Mouse (Mus musculus) forebrain, embryonic 13.5 days (tissue): ENCODE measurements around the gene Fbp1. TPM values are rescaled to one million over a fixed set of nuclear protein-coding genes. Genes with fewer than 3 reads are reported as not detected.
A peak's percentile ranks its signal among the peaks of the same experiment; 100 is the strongest.

Source experiments
- ATAC-seq: fragments of 200-750 bp; cut with Nextera tagmentation; 2 replicates; pipeline ENCODE4 v1.8.0; 2017
- H3K27ac ChIP-seq: fragments of 300-500 bp; sonication (generic); 2 replicates; pipeline ENCODE4 v1.5.1; 2015; ENCODE audit warnings: inconsistent platforms, mild to moderate bottlenecking, moderate library complexity
- H3K27me3 ChIP-seq: fragments of 300-500 bp; sonication (generic); 2 replicates; pipeline ENCODE4 v1.6.1; 2015; ENCODE audit warnings: mild to moderate bottlenecking, inconsistent platforms
- H3K36me3 ChIP-seq: fragments of 300-500 bp; sonication (generic); 2 replicates; pipeline ENCODE4 v1.6.1; 2015; ENCODE audit warnings: mild to moderate bottlenecking, inconsistent platforms; ENCODE audit not compliant: poor library complexity, severe bottlenecking
- H3K4me1 ChIP-seq: fragments of 300-500 bp; sonication (generic); 2 replicates; pipeline ENCODE4 v1.6.1; 2015; ENCODE audit warnings: inconsistent platforms
- H3K4me2 ChIP-seq: fragments of 300-500 bp; sonication (generic); 2 replicates; pipeline ENCODE4 v1.6.1; 2015; ENCODE audit warnings: inconsistent platforms, mild to moderate bottlenecking, moderate library complexity
- H3K4me3 ChIP-seq: fragments of 300-500 bp; sonication (generic); 2 replicates; pipeline ENCODE4 v1.5.1; 2015; ENCODE audit warnings: mild to moderate bottlenecking, inconsistent platforms
- H3K9ac ChIP-seq: fragments of 300-500 bp; sonication (generic); 2 replicates; pipeline ENCODE4 v1.6.1; 2015; ENCODE audit warnings: mild to moderate bottlenecking, inconsistent platforms
- H3K9me3 ChIP-seq: fragments of 300-500 bp; sonication (generic); replicated peaks from 2 replicates; pipeline ENCODE4 v1.6.1; 2016; ENCODE audit warnings: inconsistent platforms
- WGBS: fragments of 180-500 bp; shearing (Covaris S2); methylation state at CpG from one replicate; pipeline ENCODE4 v1.1.7; 2015; 5-methylcytosine and 5-hydroxymethylcytosine counted together
- polyA plus RNA-seq: library from polyadenylated mRNA; unstranded; fragments of >200 nt; fragmentation: Nextera tagmentation; extraction: Ambion mirVana; gene quantifications from 2 replicates; pipeline ENCODE4 v1.2.1, GENCODE M21; 2015

The Fbp1 gene
- polyA plus RNA-seq, 1 experiment from 2014 or later = not detected

- ATAC-seq = no peak
- Histone ChIP-seq H3K36me3 (no peaks in the 10 kb centered on the region), H3K9ac (no peak overlapping the region), H3K4me3 (no peak overlapping the region), H3K4me1 (peaks cover 4% of the 10 kb centered on the region; the same call in 1 of the 2 replicates), H3K27ac (no peak overlapping the region), H3K9me3 (no peaks in the 10 kb centered on the region), H3K4me2 (no peak overlapping the region), H3K27me3 (no peaks in the 10 kb centered on the region)
- WGBS = 86% methylated on average over 5 of the region's 5 CpGs
Measured at GRCm38 (mm10) chr13:62911575-62911974, 23.5 kb upstream of the Fbp1 start.

DNA sequence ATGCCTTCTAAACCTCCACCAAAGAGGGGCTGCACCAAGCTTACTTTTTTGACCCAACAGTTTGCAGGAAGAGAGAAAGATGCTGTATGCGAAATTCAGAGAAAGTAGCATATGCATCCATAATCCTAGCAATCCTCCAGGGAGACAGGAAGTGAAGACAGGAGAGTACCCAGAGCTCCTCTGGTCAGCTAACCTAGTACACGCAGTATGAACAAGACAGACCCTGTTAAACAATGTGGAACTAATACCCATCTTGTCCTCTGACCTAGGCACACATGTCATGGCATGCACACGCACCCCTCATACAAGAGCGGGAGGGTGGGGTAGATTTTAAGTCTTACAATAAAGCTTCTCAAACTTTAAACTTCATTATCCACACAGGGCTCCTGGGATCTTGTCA is 22.1 kb upstream of the Fbp1 start:
- Histone ChIP-seq H3K4me3 (no peak overlapping the region), H3K4me1 (peaks cover 4% of the 10 kb centered on the region; the same call in 1 of the 2 replicates), H3K27me3 (no peaks in the 10 kb centered on the region), H3K4me2 (no peak overlapping the region), H3K36me3 (no peaks in the 10 kb centered on the region), H3K9ac (no peak overlapping the region), H3K27ac (no peak overlapping the region), H3K9me3 (no peaks in the 10 kb centered on the region)
- no peak for ATAC-seq
- 89% methylated on average over 4 of the region's 4 CpGs for WGBS

DNA sequence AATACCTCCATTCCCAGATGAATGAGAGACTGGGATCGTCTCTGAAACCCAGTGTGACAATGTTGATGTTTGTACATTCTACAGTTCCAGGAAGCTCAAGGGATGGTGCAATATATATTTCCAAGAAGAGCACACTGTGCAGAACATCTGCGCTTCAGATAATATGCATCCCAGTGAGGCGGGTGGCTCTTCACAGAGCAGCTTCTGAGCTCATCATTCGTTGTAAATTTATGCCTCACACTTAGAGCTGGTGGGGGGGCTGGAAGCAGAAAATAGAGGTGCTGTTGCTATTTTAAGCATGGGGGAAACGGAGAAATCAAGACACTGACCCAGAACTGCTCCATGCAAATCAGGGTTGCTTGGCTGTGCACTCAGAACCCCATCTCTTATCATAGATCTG is 21.7 kb upstream of the Fbp1 start:
- Histone ChIP-seq H3K27me3 (no peaks in the 10 kb centered on the region), H3K27ac (no peak overlapping the region), H3K4me3 (no peak overlapping the region), H3K4me2 (no peak overlapping the region), H3K4me1 (peaks cover 4% of the 10 kb centered on the region; the same call in 1 of the 2 replicates), H3K9ac (no peak overlapping the region), H3K9me3 (no peaks in the 10 kb centered on the region), H3K36me3 (no peaks in the 10 kb centered on the region)
- no peak for ATAC-seq
- WGBS = 81% methylated on average over 5 of the region's 5 CpGs

DNA sequence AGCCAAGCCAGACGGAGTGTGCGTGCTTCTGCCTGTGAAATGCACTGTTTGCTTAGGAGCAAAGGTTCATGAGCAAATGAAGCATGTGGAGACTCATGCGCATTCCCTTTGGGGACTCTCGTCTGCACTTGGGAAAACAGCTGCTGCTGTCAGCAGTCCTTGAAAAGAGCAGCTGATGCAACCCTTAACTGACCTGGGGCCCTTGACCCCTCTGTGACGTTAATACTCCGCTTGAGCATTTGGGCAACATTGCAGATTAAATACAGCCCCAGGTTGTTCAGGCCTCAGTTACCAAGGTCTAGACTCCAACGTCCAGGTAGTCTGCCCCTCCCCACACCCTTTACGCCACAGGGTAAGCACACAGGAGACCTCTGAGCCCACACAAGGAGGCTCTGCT is 20.1 kb upstream of the Fbp1 start:
- 0 out of 2 replicates have a peak overlapping the region, but pooled peaks have one; percentile 4 for H3K4me2 ChIP-seq
- no peak overlapping the region for H3K27ac ChIP-seq
- no peaks in the 10 kb centered on the region for H3K9me3 ChIP-seq
- no peaks in the 10 kb centered on the region for H3K36me3 ChIP-seq
- peaks cover 4% of the 10 kb centered on the region; the same call in 1 of the 2 replicates for H3K4me1 ChIP-seq
- H3K27me3 ChIP-seq = no peaks in the 10 kb centered on the region
- no peak overlapping the region for H3K4me3 ChIP-seq
- no peak overlapping the region for H3K9ac ChIP-seq
- ATAC-seq = no peak
- WGBS = 47% methylated on average over 8 of the region's 8 CpGs

DNA sequence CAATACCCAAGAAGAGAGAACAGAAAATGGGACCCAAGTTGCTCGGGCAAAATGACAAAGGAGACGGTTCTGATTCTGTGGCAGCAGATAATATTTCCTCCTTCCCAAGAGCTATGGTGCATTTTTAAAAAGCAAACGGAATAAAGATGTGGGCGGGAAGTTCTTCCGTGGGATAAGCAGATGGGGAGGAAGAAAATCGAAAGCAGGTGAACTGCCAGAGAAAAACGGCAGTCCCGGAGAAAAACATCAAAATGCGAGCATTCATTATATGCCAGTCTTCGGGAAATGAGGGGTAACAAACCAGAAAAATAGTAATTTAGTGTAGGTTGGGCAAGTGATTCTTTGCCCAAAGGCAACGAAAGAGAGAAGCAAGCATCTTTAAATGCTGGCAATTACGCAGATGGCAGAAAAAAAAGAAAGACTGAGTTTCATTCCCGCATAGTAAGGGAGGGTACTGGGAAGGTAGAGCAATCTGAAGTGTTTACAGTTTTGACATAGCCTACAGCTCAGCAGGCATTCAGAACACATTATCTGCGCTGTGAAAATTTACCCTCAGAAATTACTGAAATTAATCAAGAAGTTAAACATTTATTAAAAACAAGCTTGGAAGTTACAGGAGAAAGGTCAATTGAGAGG is 19.6 kb upstream of the Fbp1 start:
- Histone ChIP-seq H3K27ac (no peak overlapping the region), H3K9me3 (no peaks in the 10 kb centered on the region), H3K4me3 (no peak overlapping the region), H3K27me3 (no peaks in the 10 kb centered on the region), H3K4me1 (peaks cover 4% of the 10 kb centered on the region; the same call in 1 of the 2 replicates), H3K9ac (no peak overlapping the region), H3K4me2 (0 out of 2 replicates have a peak overlapping the region, but pooled peaks have one; percentile 4), H3K36me3 (no peaks in the 10 kb centered on the region)
- 78% methylated on average over 14 of the region's 14 CpGs for WGBS
- no peak for ATAC-seq

DNA sequence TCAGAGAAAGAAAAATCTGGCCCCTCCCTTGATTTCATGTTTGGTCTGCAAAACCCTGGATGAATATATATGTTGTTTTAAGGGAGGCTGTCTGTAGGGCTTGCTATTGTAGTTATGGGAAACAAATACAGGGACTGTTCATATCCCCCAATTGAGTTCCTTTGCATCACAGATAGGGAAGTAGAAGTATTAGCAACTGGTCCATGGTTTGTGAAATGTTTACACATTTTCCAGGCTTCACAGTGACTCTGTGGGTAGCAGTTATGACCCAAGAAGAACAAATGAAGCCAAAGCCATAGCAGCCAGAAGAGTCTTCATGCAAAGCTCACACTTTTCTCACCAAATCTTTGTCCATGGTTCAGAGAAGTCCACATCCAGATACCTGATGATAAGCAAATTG is 13.1 kb upstream of the Fbp1 start:
- Histone ChIP-seq H3K4me2 (no peak overlapping the region), H3K9ac (no peak overlapping the region)
- ATAC-seq = no peak

DNA sequence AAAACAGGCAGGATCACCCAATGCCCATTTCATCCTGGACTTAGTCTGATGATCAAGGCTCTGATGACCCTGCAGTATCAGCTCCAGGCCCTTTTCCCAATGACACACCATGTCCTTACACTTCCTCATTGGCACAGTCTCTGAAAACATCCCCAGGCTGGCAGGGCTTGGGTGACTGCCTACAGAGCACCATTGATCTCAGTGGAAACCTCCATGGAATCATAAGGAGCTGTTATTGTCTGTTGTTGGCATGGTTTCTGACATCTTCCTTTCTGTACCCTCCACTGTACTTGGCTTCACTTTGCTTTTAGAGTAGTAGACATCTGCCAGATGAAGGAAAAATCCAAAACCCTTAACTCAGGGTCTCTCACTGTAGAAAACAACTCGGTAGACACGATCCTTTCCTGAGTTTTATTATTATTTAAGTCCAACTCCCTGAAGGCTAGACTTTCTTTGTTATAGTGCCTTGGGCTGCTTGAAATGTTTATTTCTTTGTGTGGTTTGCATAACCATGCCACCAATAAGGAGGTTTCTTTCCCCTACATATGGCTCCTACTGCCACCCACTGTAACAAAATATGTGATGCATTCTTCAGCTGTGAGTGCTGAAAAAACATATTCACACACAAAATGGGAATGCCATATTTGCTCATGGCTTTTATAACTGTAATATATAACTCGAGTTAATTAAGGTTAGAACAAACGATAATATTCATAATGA is 10.0 kb upstream of the Fbp1 start:
- H3K36me3 ChIP-seq = no peaks in the 10 kb centered on the region
- H3K4me2 ChIP-seq = no peak overlapping the region
- H3K9ac ChIP-seq = no peak overlapping the region
- 89% methylated on average over 4 of the region's 4 CpGs for WGBS
- H3K27me3 ChIP-seq = no peaks in the 10 kb centered on the region; the same call in 1 of the 2 replicates
- no peaks in the 10 kb centered on the region for H3K9me3 ChIP-seq
- no peak overlapping the region for H3K27ac ChIP-seq
- no peak for ATAC-seq
- no peak overlapping the region for H3K4me3 ChIP-seq
- no peaks in the 10 kb centered on the region for H3K4me1 ChIP-seq

More for the DNA sequence above, 13.1 kb upstream of the Fbp1 start:
- H3K36me3 ChIP-seq = no peaks in the 10 kb centered on the region
- H3K27me3 ChIP-seq = no peaks in the 10 kb centered on the region; the same call in 1 of the 2 replicates
- H3K9me3 ChIP-seq = no peaks in the 10 kb centered on the region
- no peak overlapping the region for H3K4me3 ChIP-seq
- no peaks in the 10 kb centered on the region for H3K4me1 ChIP-seq
- H3K27ac ChIP-seq = no peak overlapping the region

- no peaks in the 10 kb centered on the region for H3K4me1 ChIP-seq
- no peaks in the 10 kb centered on the region for H3K36me3 ChIP-seq
- H3K4me3 ChIP-seq = no peak overlapping the region
- H3K27ac ChIP-seq = no peak overlapping the region
- WGBS = 85% methylated on average over 9 of the region's 9 CpGs
- H3K4me2 ChIP-seq = no peak overlapping the region
- no peak overlapping the region for H3K9ac ChIP-seq
- no peak for ATAC-seq
- H3K9me3 ChIP-seq = no peaks in the 10 kb centered on the region
- peaks cover 18% of the 10 kb centered on the region for H3K27me3 ChIP-seq
Measured at GRCm38 (mm10) chr13:62893044-62893842, 5.2 kb upstream of the Fbp1 start.

- H3K36me3 ChIP-seq = no peaks in the 10 kb centered on the region
- 79% methylated on average over 2 of the region's 2 CpGs for WGBS
- no peaks in the 10 kb centered on the region for H3K4me1 ChIP-seq
- no peak overlapping the region for H3K9ac ChIP-seq
- H3K27ac ChIP-seq = no peak overlapping the region
- H3K4me2 ChIP-seq = no peak overlapping the region
- H3K9me3 ChIP-seq = no peaks in the 10 kb centered on the region
- peaks cover 34% of the 10 kb centered on the region for H3K27me3 ChIP-seq
- no peak for ATAC-seq
- H3K4me3 ChIP-seq = no peak overlapping the region
Measured at GRCm38 (mm10) chr13:62889311-62889710, 1.2 kb upstream of the Fbp1 start.

GRCm38 (mm10) chr13:62884536-62884935 is 3.5 kb downstream of the Fbp1 start:
- H3K27me3 ChIP-seq = peaks cover 29% of the 10 kb centered on the region
- H3K4me2 ChIP-seq = no peak overlapping the region
- H3K36me3 ChIP-seq = no peaks in the 10 kb centered on the region
- H3K9me3 ChIP-seq = no peaks in the 10 kb centered on the region
- H3K4me3 ChIP-seq = no peak overlapping the region
- WGBS = 84% methylated on average over 3 of the region's 3 CpGs
- H3K4me1 ChIP-seq = no peaks in the 10 kb centered on the region
- no peak overlapping the region for H3K9ac ChIP-seq
- no peak for ATAC-seq
- no peak overlapping the region for H3K27ac ChIP-seq

- Histone ChIP-seq H3K27ac (no peak overlapping the region), H3K9me3 (no peaks in the 10 kb centered on the region), H3K4me2 (no peak overlapping the region), H3K36me3 (no peaks in the 10 kb centered on the region), H3K4me1 (no peaks in the 10 kb centered on the region), H3K9ac (no peak overlapping the region), H3K27me3 (peaks cover 23% of the 10 kb centered on the region), H3K4me3 (no peak overlapping the region)
- 94% methylated on average over 9 of the region's 9 CpGs for WGBS
- ATAC-seq = no peak
Measured at GRCm38 (mm10) chr13:62883925-62884324, 4.2 kb downstream of the Fbp1 start.

- H3K36me3 ChIP-seq = no peaks in the 10 kb centered on the region
- 74% methylated on average over 2 of the region's 2 CpGs for WGBS
- no peaks in the 10 kb centered on the region for H3K9me3 ChIP-seq
- no peak overlapping the region for H3K4me3 ChIP-seq
- peaks cover 18% of the 10 kb centered on the region for H3K27me3 ChIP-seq
- H3K9ac ChIP-seq = no peak overlapping the region
- no peak overlapping the region for H3K4me2 ChIP-seq
- H3K27ac ChIP-seq = no peak overlapping the region
- no peak for ATAC-seq
- H3K4me1 ChIP-seq = no peaks in the 10 kb centered on the region
Measured at GRCm38 (mm10) chr13:62883436-62883835, 4.6 kb downstream of the Fbp1 start.
